Mouse (Mus musculus) limb, embryonic 14.5 days (tissue): ENCODE measurements around the gene Grap. TPM values are rescaled to one million over a fixed set of nuclear protein-coding genes. Genes with fewer than 3 reads are reported as not detected.
A peak's percentile ranks its signal among the peaks of the same experiment; 100 is the strongest.

Experiments
- ATAC-seq: fragments of 200-750 bp; cut with Nextera tagmentation; 2 replicates; pipeline ENCODE4 v1.8.0; 2017; ENCODE audit warnings: low read depth, moderate number of reproducible peaks, moderate TSS enrichment; ENCODE audit not compliant: low FRiP score
- DNase-seq: peaks from one replicate; pipeline ENCODE4 v3.0.0-alpha.2; 2015; ENCODE audit warnings: low spot score
- H3K27ac ChIP-seq: fragments of 300-500 bp; sonication (generic); replicated peaks from 2 replicates; pipeline ENCODE4 v1.5.1; 2014; ENCODE audit warnings: low read depth, mild to moderate bottlenecking, low read length, moderate library complexity, mixed read lengths
- H3K27me3 ChIP-seq: fragments of 300-500 bp; sonication (generic); 2 replicates; pipeline ENCODE4 v1.6.1; 2014; ENCODE audit warnings: low read length, mixed read lengths; ENCODE audit not compliant: control insufficient read depth, insufficient read depth
- H3K36me3 ChIP-seq: fragments of 300-500 bp; sonication (generic); 2 replicates; pipeline ENCODE4 v1.6.1; 2014; ENCODE audit warnings: mild to moderate bottlenecking, low read length, moderate library complexity, mixed read lengths; ENCODE audit not compliant: control insufficient read depth, insufficient read depth
- H3K4me1 ChIP-seq: fragments of 300-500 bp; sonication (generic); 2 replicates; pipeline ENCODE4 v1.6.1; 2014; ENCODE audit warnings: antibody characterized with exemption, low read length, mixed read lengths; ENCODE audit not compliant: control insufficient read depth, insufficient read depth
- H3K4me2 ChIP-seq: fragments of 300-500 bp; sonication (generic); replicated peaks from 2 replicates; pipeline ENCODE4 v1.6.1; 2014; ENCODE audit warnings: low read depth, mild to moderate bottlenecking, low read length, moderate library complexity; ENCODE audit not compliant: severe bottlenecking
- H3K4me3 ChIP-seq: fragments of 300-500 bp; sonication (generic); replicated peaks from 2 replicates; pipeline ENCODE4 v1.5.1; 2014; ENCODE audit warnings: low read length
- H3K9ac ChIP-seq: fragments of 300-500 bp; sonication (generic); 2 replicates; pipeline ENCODE4 v1.6.1; 2014; ENCODE audit warnings: mild to moderate bottlenecking, low read depth, low read length, moderate library complexity; ENCODE audit not compliant: severe bottlenecking
- H3K9me3 ChIP-seq: fragments of 300-500 bp; sonication (generic); 2 replicates; pipeline ENCODE4 v1.6.1; 2016; ENCODE audit warnings: low read length; ENCODE audit not compliant: control insufficient read depth
- POLR2A ChIP-seq: fragments of 200-500 bp; IDR thresholded peaks from 2 replicates; pipeline ENCODE4 v1.8.0; 2012; ENCODE audit warnings: inconsistent platforms, mild to moderate bottlenecking, moderate library complexity, borderline replicate concordance; ENCODE audit not compliant: insufficient read depth, insufficient read length; ENCODE audit errors: extremely low read depth
- WGBS: fragments of 180-500 bp; shearing (Covaris S2); extraction: QIAGEN DNeasy Blood & Tissue Kit; methylation state at CpG from one replicate; pipeline ENCODE4 v1.1.7; 2014; 5-methylcytosine and 5-hydroxymethylcytosine counted together
- polyA plus RNA-seq, 2 experiments: library from polyadenylated mRNA; depleted of rRNA in 1 of 2; stranded (reverse) in 1 of 2; unstranded in 1 of 2; fragments of >200 nt; fragmentation: Nextera tagmentation in 1 of 2; extraction: Ambion mirVana in 1 of 2; gene quantifications; 2 replicates each; pipeline versions ENCODE4 v1.2.1 to v1.2.3; 2012 to 2014

The Grap gene
- polyA plus RNA-seq (2012; rRNA removed) (4.7 and 5.1 TPM in 2 replicates), polyA plus RNA-seq (2014; fragmentation: Nextera tagmentation; extraction: Ambion mirVana) (4.9 and 5.6 TPM in 2 replicates)

- no peak for TF ChIP-seq POLR2A
- 62% methylated on average over 10 of the region's 10 CpGs for WGBS
- H3K27me3 ChIP-seq, result no peaks in the 10 kb centered on the region
- no peak within 1 kb of the TSS for H3K4me2 ChIP-seq
- ATAC-seq (no peak), DNase-seq (no peak)
- no peak within 1 kb of the TSS for H3K27ac ChIP-seq
- H3K9ac ChIP-seq, result no peak within 1 kb of the TSS
- H3K9me3 ChIP-seq, result no peaks in the 10 kb centered on the region
- H3K4me1 ChIP-seq, result no peaks in the 10 kb centered on the region
- H3K36me3 ChIP-seq, result no peaks in the 10 kb centered on the region
- H3K4me3 ChIP-seq, result peak within 1 kb of the TSS; percentile 11; the same call in 1 of the 2 replicates
Observed at GRCm38 (mm10) chr11:61652686-61653447, at the start of gene Grap. Grap (plus strand) TSS chr11:61653265.

- Histone ChIP-seq H3K4me3 (no peak overlapping the region), H3K4me1 (no peaks in the 10 kb centered on the region), H3K27me3 (no peaks in the 10 kb centered on the region), H3K27ac (no peak overlapping the region), H3K9ac (no peak overlapping the region), H3K4me2 (no peak overlapping the region), H3K9me3 (peaks cover 7% of the 10 kb centered on the region; the same call in 1 of the 2 replicates), H3K36me3 (no peaks in the 10 kb centered on the region)
- 81% methylated on average over 4 of the region's 4 CpGs for WGBS
- no peak for ATAC-seq
- no peak for TF ChIP-seq POLR2A
- no peak for DNase-seq
Observed at GRCm38 (mm10) chr11:61608072-61608471, 45.0 kb upstream of the Grap start.

GRCm38 (mm10) chr11:61611197-61611596 lies 41.9 kb upstream of the Grap start:
- WGBS, result 79% methylated on average over 3 of the region's 3 CpGs
- Histone ChIP-seq H3K4me1 (peaks cover 7% of the 10 kb centered on the region; the same call in 1 of the 2 replicates), H3K4me2 (no peak overlapping the region), H3K9ac (no peak overlapping the region), H3K9me3 (peaks cover 7% of the 10 kb centered on the region; the same call in 1 of the 2 replicates), H3K4me3 (no peak overlapping the region), H3K27ac (no peak overlapping the region), H3K27me3 (no peaks in the 10 kb centered on the region), H3K36me3 (no peaks in the 10 kb centered on the region)
- ATAC-seq (no peak), DNase-seq (no peak)
- no peak for TF ChIP-seq POLR2A

- H3K4me1 ChIP-seq, result peaks cover 13% of the 10 kb centered on the region
- no peaks in the 10 kb centered on the region for H3K27me3 ChIP-seq
- 76% methylated on average over 4 of the region's 4 CpGs for WGBS
- no peak overlapping the region for H3K9ac ChIP-seq
- no peak for DNase-seq
- no peaks in the 10 kb centered on the region; the same call in 1 of the 2 replicates for H3K9me3 ChIP-seq
- no peak overlapping the region for H3K4me3 ChIP-seq
- no peaks in the 10 kb centered on the region for H3K36me3 ChIP-seq
- no peak overlapping the region for H3K4me2 ChIP-seq
- no peak overlapping the region for H3K27ac ChIP-seq
- no peak for TF ChIP-seq POLR2A
- ATAC-seq, result no peak
Observed at GRCm38 (mm10) chr11:61612116-61612635, 40.9 kb upstream of the Grap start.

GRCm38 (mm10) chr11:61614401-61614800 lies 38.7 kb upstream of the Grap start:
- Histone ChIP-seq H3K36me3 (no peaks in the 10 kb centered on the region), H3K4me2 (no peak overlapping the region), H3K9me3 (no peaks in the 10 kb centered on the region; the same call in 1 of the 2 replicates), H3K4me1 (peaks cover 13% of the 10 kb centered on the region), H3K4me3 (no peak overlapping the region), H3K27ac (no peak overlapping the region), H3K27me3 (no peaks in the 10 kb centered on the region), H3K9ac (no peak overlapping the region)
- WGBS, result 53% methylated on average over 5 of the region's 5 CpGs
- no peak for TF ChIP-seq POLR2A
- DNase-seq, result no peak
- no peak for ATAC-seq
